ENCODE assay signal across 8 mouse cellular contexts in the genomic region with DNA sequence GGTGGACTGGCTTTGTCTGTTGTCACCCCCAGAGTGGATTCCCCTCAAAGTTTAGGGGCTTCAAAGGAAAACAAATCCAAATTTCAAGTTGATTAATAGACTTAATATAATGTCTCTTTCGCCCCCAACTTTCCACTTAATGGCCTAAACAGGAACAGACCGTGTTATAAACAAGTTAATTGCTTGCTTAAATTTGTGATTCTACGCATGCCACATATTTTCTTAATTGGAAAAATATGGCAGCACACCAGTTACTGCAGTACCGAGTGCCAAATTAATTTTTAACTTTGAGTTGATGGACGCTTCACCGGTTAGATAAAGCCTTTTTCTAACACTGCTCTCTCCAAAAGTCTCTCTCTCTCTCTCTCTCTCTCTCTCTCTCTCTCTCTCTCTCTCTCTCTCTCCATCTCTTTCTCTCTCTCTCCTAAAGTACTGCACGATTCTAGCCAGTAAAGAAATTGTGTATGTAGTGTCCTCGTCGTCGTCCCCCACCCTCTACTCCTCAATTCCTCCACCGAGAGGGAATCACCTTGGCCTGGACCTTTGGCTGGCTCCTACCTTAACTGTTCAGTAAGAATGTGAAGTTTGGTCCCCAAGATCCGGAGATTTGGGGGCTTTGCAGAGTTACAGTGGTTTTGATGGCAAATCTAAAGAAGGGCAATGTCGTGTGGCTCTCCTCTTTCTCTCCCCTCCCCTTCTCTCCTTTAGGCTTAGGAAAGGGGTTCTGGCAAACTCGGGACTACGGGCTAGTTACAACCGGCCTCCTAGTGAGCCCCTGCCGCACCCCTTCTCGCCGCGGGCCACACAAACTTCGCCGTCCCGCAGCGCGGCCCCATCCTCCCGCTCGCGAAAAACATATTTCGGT. TPM values are rescaled to one million over a fixed set of nuclear protein-coding genes. Genes with fewer than 3 reads are reported as not detected.
DNase-seq lines count a peak whose midpoint lies in the region; ATAC-seq and TF ChIP-seq lines count a peak whose summit lies in the region.

No protein-coding gene starts in this region.

- H3K9ac ChIP-seq in heart, embryonic 13.5 days = peak overlapping the region; percentile 75
- H3K9ac ChIP-seq in liver, embryonic 13.5 days = no peak overlapping the region

- H3ac ChIP-seq in C2C12 (ENCODE audit: control insufficient read depth, insufficient read length, low read depth) = peak overlapping the region; percentile 93

- H3K4me2 ChIP-seq in heart, embryonic 13.5 days = peak overlapping the region; percentile 93
- peak overlapping the region; percentile 71 for H3K4me2 ChIP-seq in liver, embryonic 13.5 days

- peak overlapping the region; percentile 39; the same call in 1 of the 2 replicates for H3K27ac ChIP-seq in heart, embryonic 13.5 days (replicated peaks)
- H3K27ac ChIP-seq in liver, embryonic 13.5 days = no peak overlapping the region

- DNase-seq in MN1 (ENCODE audit: low spot score) = peak; percentile 46
- DNase-seq in liver, embryonic 13.5 days = no peak
- no peak for DNase-seq in thymus, postnatal 10 days (ENCODE audit: low spot score in 2 of 2)
- DNase-seq in adrenal gland, adult 18-20 months (ENCODE audit: low spot score in 2 of 2) = no peak
- no peak for DNase-seq in frontal cortex, postnatal 36 days (ENCODE audit: low spot score in 2 of 2)

- H3K36me3 ChIP-seq in C2C12 (ENCODE audit: control insufficient read depth, insufficient read depth) = peaks cover 2% of the 10 kb centered on the region
- H3K36me3 ChIP-seq in heart, embryonic 13.5 days = no peaks in the 10 kb centered on the region
- no peaks in the 10 kb centered on the region for H3K36me3 ChIP-seq in liver, embryonic 13.5 days

- H3K79me3 ChIP-seq in C2C12 (ENCODE audit: low read depth) = peaks cover 19% of the 10 kb centered on the region

- peaks cover 66% of the 10 kb centered on the region for H3K79me2 ChIP-seq in C2C12 (ENCODE audit: control insufficient read depth, insufficient read depth)

- no peaks in the 10 kb centered on the region for H3K9me3 ChIP-seq in heart, embryonic 13.5 days
- H3K9me3 ChIP-seq in liver, embryonic 13.5 days (replicated peaks) = no peaks in the 10 kb centered on the region

- WGBS in heart, embryonic 13.5 days = 4% methylated on average over 29 of the region's 29 CpGs
- WGBS in liver, embryonic 13.5 days (ENCODE audit: insufficient replicate concordance) = 2% methylated on average over 29 of the region's 29 CpGs

- peak overlapping the region; percentile 68 for H3K4me3 ChIP-seq in C2C12 (ENCODE audit: insufficient read depth, poor library complexity, severe bottlenecking)
- H3K4me3 ChIP-seq in heart, embryonic 13.5 days = peak overlapping the region; percentile 64
- peak overlapping the region; percentile 57 for H3K4me3 ChIP-seq in liver, embryonic 13.5 days (replicated peaks)

- no peak for ATAC-seq in heart, embryonic 13.5 days (ENCODE audit: extremely low read depth, insufficient number of reproducible peaks, low FRiP score, low TSS enrichment)
- ATAC-seq in liver, embryonic 13.5 days (ENCODE audit: low read depth) = no peak
- no peak for ATAC-seq in granulocyte monocyte progenitor cell, adult 5-6 weeks (replicated peaks; ENCODE audit: poor library complexity, severe bottlenecking)

- TF ChIP-seq CTCF in C2C12 (IDR thresholded peaks at IDR 0.05; ENCODE audit: control insufficient read depth, insufficient read depth, insufficient read length) = no peak

- no peaks in the 10 kb centered on the region for H3K27me3 ChIP-seq in C2C12 (ENCODE audit: control insufficient read depth, insufficient read depth, insufficient read length)
- H3K27me3 ChIP-seq in heart, embryonic 13.5 days (replicated peaks) = peaks cover 82% of the 10 kb centered on the region
- peaks cover 80% of the 10 kb centered on the region for H3K27me3 ChIP-seq in liver, embryonic 13.5 days

- peaks cover 32% of the 10 kb centered on the region for H3K4me1 ChIP-seq in heart, embryonic 13.5 days
- peaks cover 30% of the 10 kb centered on the region for H3K4me1 ChIP-seq in liver, embryonic 13.5 days (replicated peaks)

TF ChIP-seq in C2C12, 6 proteins besides CTCF, POLR2A, EP300 and RAD21:
- TF ChIP-seq MYOG (IDR thresholded peaks at IDR 0.05; ENCODE audit: control insufficient read depth, extremely low read depth, insufficient read length) (no peak), CEBPB (IDR thresholded peaks at IDR 0.05; ENCODE audit: low read depth) (no peak), USF1 (IDR thresholded peaks at IDR 0.05; ENCODE audit: low read depth) (no peak), MYOD1 (IDR thresholded peaks at IDR 0.05; ENCODE audit: control insufficient read depth, insufficient read length, low read depth) (no peak), FOSL1 (IDR thresholded peaks at IDR 0.05; ENCODE audit: insufficient read depth, low read length, poor library complexity, severe bottlenecking) (no peak), MAX (IDR thresholded peaks at IDR 0.05) (no peak)

RNA-seq across cellular contexts. Expression of gene Rsrc1, which starts 0.8 kb away (rescaled TPM):
- polyA plus RNA-seq in C2C12 (2012; fragmentation: generic; extraction: Trizol) = 15.9 TPM
- polyA plus RNA-seq in heart, embryonic 13.5 days (2015; fragmentation: Nextera tagmentation; extraction: Ambion mirVana) = 22.3 and 22.4 TPM in 2 replicates
- polyA plus RNA-seq in liver, embryonic 13.5 days (2015; fragmentation: Nextera tagmentation; extraction: Ambion mirVana) = 9.8 and 12.5 TPM in 2 replicates
- 41.4 and 44.6 TPM in 2 replicates for total RNA-seq in granulocyte monocyte progenitor cell, adult 5-6 weeks (2014; fragmentation: Nextera tagmentation)
- 53.2 and 55.3 TPM in 2 replicates for total RNA-seq in granulocyte monocyte progenitor cell, adult 5-6 weeks (2017)
- total RNA-seq in adrenal gland, adult 18-20 months (2021) = 10 to 100 TPM; 26.9 to 31.2 TPM

RNA-seq across cellular contexts. Expression of gene Shox2, which starts 1.2 kb away (rescaled TPM):
- 14.4 TPM for polyA plus RNA-seq in C2C12 (2012; fragmentation: generic; extraction: Trizol)
- 5.8 and 7.8 TPM in 2 replicates for polyA plus RNA-seq in heart, embryonic 13.5 days (2015; fragmentation: Nextera tagmentation; extraction: Ambion mirVana)
- 0.14 and 0.22 TPM in 2 replicates for polyA plus RNA-seq in liver, embryonic 13.5 days (2015; fragmentation: Nextera tagmentation; extraction: Ambion mirVana)
- not detected in 2 replicates for total RNA-seq in granulocyte monocyte progenitor cell, adult 5-6 weeks (2014; fragmentation: Nextera tagmentation)
- not detected in 2 replicates for total RNA-seq in granulocyte monocyte progenitor cell, adult 5-6 weeks (2017)
- total RNA-seq in adrenal gland, adult 18-20 months (2021) = 1 to 10 TPM; 1.8 TPM
